8 mouse cellular contexts compared by ENCODE assay signal in genomic region chr2:93333817-93334731, GRCm38 (mm10). TPM values are rescaled to one million over a fixed set of nuclear protein-coding genes. Genes with fewer than 3 reads are reported as not detected.
DNase-seq lines count a peak whose midpoint lies in the region; ATAC-seq and TF ChIP-seq lines count a peak whose summit lies in the region.

Gene Tspan18, minus strand, starts transcription at chr2:93334505.

- intact Hi-C loops in heart, postnatal 10 days (cut with DNase I), result loop anchor here (1.0 to 5.0 kb wide), 8 partner anchors 47 to 262 kb away; partner anchors contain the start of gene Cd82

- no peak for TF ChIP-seq POLR2A in ES-Bruce4 (IDR thresholded peaks at IDR 0.05; ENCODE audit: insufficient read depth, low read length)

- no peak within 1 kb of the TSS for H3K27ac ChIP-seq in ES-Bruce4 (ENCODE audit: insufficient read depth, low read length)
- H3K27ac ChIP-seq in forebrain, embryonic 11.5 days (ENCODE audit: low read depth, low read length), result peak within 1 kb of the TSS; percentile 70
- H3K27ac ChIP-seq in lung, embryonic 15.5 days, result peak within 1 kb of the TSS; percentile 87

- under 1% methylated on average over 89 of the region's 95 CpGs for WGBS in forebrain, embryonic 11.5 days
- under 1% methylated on average over 90 of the region's 95 CpGs for WGBS in lung, embryonic 15.5 days

- DNase-seq in c-Kit-positive CD71-positive TER-119-positive erythroid progenitor cells, embryonic 14.5 days (ENCODE audit: low spot score), result peak; percentile 61
- DNase-seq in forebrain, embryonic 11.5 days (ENCODE audit: low spot score), result peak; percentile 94
- peak; percentile 84 to 86 for DNase-seq in heart, postnatal 10 days
- DNase-seq in kidney, postnatal 36 days, result peak; percentile 72 to 90
- DNase-seq in ovary, postnatal 10 days (ENCODE audit: low spot score), result peak; percentile 45
- peak; percentile 57 for DNase-seq in thymus, postnatal 14 days

- TF ChIP-seq CTCF in ES-Bruce4 (IDR thresholded peaks at IDR 0.05; ENCODE audit: low read depth, low read length), result no peak

- no peaks in the 10 kb centered on the region for H3K9me3 ChIP-seq in ES-Bruce4 (replicated peaks; ENCODE audit: control insufficient read depth, insufficient read depth, low read length, poor library complexity, severe bottlenecking)
- H3K9me3 ChIP-seq in forebrain, embryonic 11.5 days (ENCODE audit: control insufficient read depth, low read length), result no peaks in the 10 kb centered on the region
- no peaks in the 10 kb centered on the region for H3K9me3 ChIP-seq in lung, embryonic 15.5 days

- H3K4me3 ChIP-seq in ES-Bruce4 (ENCODE audit: low read depth, low read length), result peak within 1 kb of the TSS; percentile 79
- H3K4me3 ChIP-seq in forebrain, embryonic 11.5 days (ENCODE audit: low read depth, low read length), result peak within 1 kb of the TSS; percentile 71
- H3K4me3 ChIP-seq in lung, embryonic 15.5 days, result peak within 1 kb of the TSS; percentile 62

- peak within 1 kb of the TSS; percentile 97 for H3K4me2 ChIP-seq in forebrain, embryonic 11.5 days (ENCODE audit: low read depth, low read length, severe bottlenecking)
- H3K4me2 ChIP-seq in lung, embryonic 15.5 days, result peak within 1 kb of the TSS; percentile 99

- H3K4me1 ChIP-seq in ES-Bruce4 (ENCODE audit: control insufficient read depth, insufficient read depth, low read length), result no peaks in the 10 kb centered on the region
- H3K4me1 ChIP-seq in forebrain, embryonic 11.5 days (replicated peaks; ENCODE audit: control insufficient read depth, insufficient read depth, low read length), result peaks cover 5% of the 10 kb centered on the region
- H3K4me1 ChIP-seq in lung, embryonic 15.5 days, result peaks cover 27% of the 10 kb centered on the region

- peak; percentile 86 for ATAC-seq in forebrain, embryonic 11.5 days (replicated peaks; ENCODE audit: low FRiP score)
- ATAC-seq in lung, embryonic 15.5 days (ENCODE audit: borderline replicate concordance, extremely low read depth, low FRiP score, low TSS enrichment), result peak; percentile 91

- no peak for TF ChIP-seq EP300 in ES-Bruce4 (IDR thresholded peaks at IDR 0.05; ENCODE audit: insufficient read depth, low read depth, low read length)

- H3K36me3 ChIP-seq in ES-Bruce4 (ENCODE audit: control insufficient read depth, insufficient read depth, low read length, poor library complexity, severe bottlenecking), result no peaks in the 10 kb centered on the region
- no peaks in the 10 kb centered on the region for H3K36me3 ChIP-seq in forebrain, embryonic 11.5 days (ENCODE audit: control insufficient read depth, insufficient read depth, low read length)
- H3K36me3 ChIP-seq in lung, embryonic 15.5 days, result no peaks in the 10 kb centered on the region

- H3K27me3 ChIP-seq in ES-Bruce4 (ENCODE audit: control insufficient read depth, insufficient read depth, low read length, poor library complexity, severe bottlenecking), result peaks cover 1% of the 10 kb centered on the region; the same call in 1 of the 2 replicates
- no peaks in the 10 kb centered on the region for H3K27me3 ChIP-seq in forebrain, embryonic 11.5 days (ENCODE audit: control insufficient read depth, insufficient read depth, low read length)
- no peaks in the 10 kb centered on the region for H3K27me3 ChIP-seq in lung, embryonic 15.5 days

- peak within 1 kb of the TSS; percentile 69 for H3K9ac ChIP-seq in ES-Bruce4 (ENCODE audit: low read depth, poor library complexity, severe bottlenecking)
- peak within 1 kb of the TSS; percentile 86 for H3K9ac ChIP-seq in forebrain, embryonic 11.5 days (ENCODE audit: low read length)
- H3K9ac ChIP-seq in lung, embryonic 15.5 days, result peak within 1 kb of the TSS; percentile 62

RNA-seq across cellular contexts. Expression of gene Tspan18, which starts in this region (rescaled TPM):
- polyA plus RNA-seq in ES-Bruce4 (2011; ENCODE audit: insufficient read depth, insufficient read length, low read depth, missing spikeins), result 1.0 and 2.2 TPM in 2 replicates
- polyA plus RNA-seq in forebrain, embryonic 11.5 days (2014; fragmentation: Nextera tagmentation; extraction: Ambion mirVana), result 54.1 and 56.4 TPM in 2 replicates
- total RNA-seq in heart, postnatal 10 days (2021), result 10 to 100 TPM; 54.1 to 63.4 TPM
- polyA plus RNA-seq in lung, embryonic 15.5 days (2015; fragmentation: Nextera tagmentation; extraction: Ambion mirVana), result 25.4 and 29.0 TPM in 2 replicates
